Mouse (Mus musculus): ENCODE measurements at regions not wholly inside any gene's neighbourhood (a gene's known extent, or its start where the extent isn't known, plus 50 kb on each side); places are given as distances from the start of the nearest gene placed in this dataset.

DNA sequence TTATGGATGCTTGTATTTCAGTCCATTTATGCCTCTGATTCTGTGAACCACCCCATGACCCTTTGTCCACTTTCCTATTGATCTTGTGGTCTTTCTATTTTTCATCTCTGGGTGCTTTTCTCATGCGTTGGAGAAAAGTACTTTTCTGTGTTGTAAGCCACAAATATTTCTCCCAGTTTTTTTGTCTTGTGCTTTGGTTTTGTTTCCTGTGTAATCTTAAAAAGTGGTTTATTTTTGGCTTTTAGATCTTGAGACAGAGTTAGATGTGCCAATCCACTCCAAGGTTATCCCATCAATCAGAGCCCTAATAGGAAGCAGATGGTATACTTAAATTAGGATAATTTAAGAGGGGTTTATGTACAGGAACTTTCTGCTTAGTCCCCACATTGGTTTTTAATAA, 50.0 kb upstream of the Slc22a23 start:
- DNase-seq (ENCODE audit: low spot score in 2 of 2), result no peak

Measured in frontal cortex, postnatal 36 days (tissue).